Mouse (Mus musculus) fibroblast of lung, adult 2 months (primary cell): Measurements from ENCODE around the gene Smoc2.

Experiments used
- DNase-seq: peaks from one replicate; pipeline ENCODE4 v3.0.0-alpha.2; 2011; ENCODE audit warnings: low read depth

Gene Smoc2

GRCm38 (mm10) chr17:14279177-14279965 is at the start of gene Smoc2:
Gene Smoc2, plus strand, starts transcription at chr17:14279506.
- no peak for DNase-seq

- no peak for DNase-seq
Observed at GRCm38 (mm10) chr17:14230698-14231430, 48.4 kb upstream of the Smoc2 start.

GRCm38 (mm10) chr17:14232629-14233028 is 46.7 kb upstream of the Smoc2 start:
- peak; percentile 62 for DNase-seq

GRCm38 (mm10) chr17:14233658-14234057 is 45.6 kb upstream of the Smoc2 start:
- no peak for DNase-seq

GRCm38 (mm10) chr17:14234774-14235389 is 44.4 kb upstream of the Smoc2 start:
- DNase-seq: no peak

- no peak for DNase-seq
Observed at GRCm38 (mm10) chr17:14237134-14237533, 42.2 kb upstream of the Smoc2 start.

GRCm38 (mm10) chr17:14239960-14240359 is 39.3 kb upstream of the Smoc2 start:
- DNase-seq: no peak

- DNase-seq: no peak
Observed at GRCm38 (mm10) chr17:14242634-14243033, 36.7 kb upstream of the Smoc2 start.

- no peak for DNase-seq
Observed at GRCm38 (mm10) chr17:14244195-14244965, 34.9 kb upstream of the Smoc2 start.

GRCm38 (mm10) chr17:14246266-14246665 is 33.0 kb upstream of the Smoc2 start:
- no peak for DNase-seq

GRCm38 (mm10) chr17:14247931-14248330 is 31.4 kb upstream of the Smoc2 start:
- DNase-seq: no peak

- DNase-seq: no peak
Observed at GRCm38 (mm10) chr17:14249595-14249994, 29.7 kb upstream of the Smoc2 start.

- no peak for DNase-seq
Observed at GRCm38 (mm10) chr17:14250401-14250800, 28.9 kb upstream of the Smoc2 start.

GRCm38 (mm10) chr17:14252456-14252855 is 26.9 kb upstream of the Smoc2 start:
- no peak for DNase-seq

GRCm38 (mm10) chr17:14254616-14255015 is 24.7 kb upstream of the Smoc2 start:
- no peak for DNase-seq

GRCm38 (mm10) chr17:14257799-14258520 is 21.3 kb upstream of the Smoc2 start:
- no peak for DNase-seq

- no peak for DNase-seq
Observed at GRCm38 (mm10) chr17:14258906-14259305, 20.4 kb upstream of the Smoc2 start.

GRCm38 (mm10) chr17:14260966-14261365 is 18.3 kb upstream of the Smoc2 start:
- no peak for DNase-seq

- DNase-seq: no peak
Observed at GRCm38 (mm10) chr17:14262217-14262616, 17.1 kb upstream of the Smoc2 start.

- no peak for DNase-seq
Observed at GRCm38 (mm10) chr17:14268001-14268400, 11.3 kb upstream of the Smoc2 start.

- DNase-seq: no peak
Observed at GRCm38 (mm10) chr17:14273386-14273785, 5.9 kb upstream of the Smoc2 start.
